Mouse (Mus musculus): ENCODE data around the gene Col6a4.

The Col6a4 gene

GRCm38 (mm10) chr9:105949755-105950154 is 146.8 kb downstream of the Col6a4 start:
- no peak for DNase-seq

- DNase-seq = no peak
These were observed 149.0 kb downstream of the Col6a4 start for GRCm38 (mm10) chr9:105947577-105947976.

All from cerebellum, adult 8-10 months (tissue).